Mouse (Mus musculus) MEL (cell line): ENCODE data around the gene Ropn1. TPM values are rescaled to one million over a fixed set of nuclear protein-coding genes. Genes with fewer than 3 reads are reported as not detected.

Experiments used
- DNase-seq: peaks from one replicate; pipeline ENCODE4 v3.0.0; 2011; ENCODE audit warnings: low read depth, low spot score
- H3K27ac ChIP-seq: 2 replicates; pipeline ENCODE4 v1.5.1; 2012; ENCODE audit warnings: low read depth, mild to moderate bottlenecking, control low read depth, low read length, moderate library complexity; ENCODE audit not compliant: control insufficient read depth
- H3K27me3 ChIP-seq, 2 experiments: fragments of 150-350 bp in 1 of 2; sonication (generic) in 1 of 2; 2 replicates each; pipeline ENCODE4 v1.6.1; 2012; ENCODE audit warnings: low read length in 2 of 2, mild to moderate bottlenecking in 2 of 2, improper control_type of control experiment in 1 of 2, moderate library complexity in 1 of 2; ENCODE audit not compliant: insufficient read depth in 2 of 2, control insufficient read depth in 1 of 2
- H3K36me3 ChIP-seq, 2 experiments: 2 replicates each; pipeline ENCODE4 v1.6.1; 2012 to 2014; ENCODE audit warnings: low read length in 2 of 2, improper control_type of control experiment in 1 of 2, inconsistent platforms in 1 of 2, mild to moderate bottlenecking in 1 of 2; ENCODE audit not compliant: insufficient read depth in 2 of 2, control insufficient read depth in 1 of 2
- H3K4me1 ChIP-seq, 2 experiments: fragments of 150-350 bp in 1 of 2; sonication (generic) in 1 of 2; 2 replicates each; pipeline ENCODE4 v1.6.1; 2012; ENCODE audit warnings: low read length in 2 of 2, improper control_type of control experiment in 1 of 2, mild to moderate bottlenecking in 1 of 2; ENCODE audit not compliant: insufficient read depth in 2 of 2, control insufficient read depth in 1 of 2
- H3K4me3 ChIP-seq, 2 experiments: fragments of 150-350 bp in 1 of 2; sonication (generic) in 1 of 2; 2 replicates each; pipeline ENCODE4 v1.5.1; 2012; ENCODE audit warnings: low read depth in 2 of 2, low read length in 2 of 2, mild to moderate bottlenecking in 2 of 2, moderate library complexity in 2 of 2, control low read depth in 1 of 2, improper control_type of control experiment in 1 of 2; ENCODE audit not compliant: control insufficient read depth in 1 of 2, insufficient read depth in 1 of 2
- H3K79me2 ChIP-seq: 2 replicates; pipeline ENCODE4 v1.6.1; 2012; ENCODE audit warnings: mild to moderate bottlenecking, low read length, moderate library complexity; ENCODE audit not compliant: control insufficient read depth, poor library complexity, insufficient read depth
- H3K9ac ChIP-seq: 2 replicates; pipeline ENCODE4 v1.6.1; 2012; ENCODE audit warnings: low read depth, mild to moderate bottlenecking, control low read depth, low read length, moderate library complexity; ENCODE audit not compliant: control insufficient read depth, poor library complexity, severe bottlenecking
- H3K9me3 ChIP-seq: fragments of 150-350 bp; sonication (generic); replicated peaks from 2 replicates; pipeline ENCODE4 v1.6.1; 2012; ENCODE audit warnings: mild to moderate bottlenecking, low read length, improper control_type of control experiment, moderate library complexity; ENCODE audit not compliant: insufficient read depth
- BHLHE40 ChIP-seq: IDR thresholded peaks from 2 replicates; pipeline ENCODE4 v1.6.1; 2012; ENCODE audit warnings: low read depth, mild to moderate bottlenecking, inconsistent platforms, low read length, improper control_type of control experiment, borderline replicate concordance
- CTCF ChIP-seq, 3 experiments: IDR thresholded peaks in 2 of 3; conservative IDR thresholded peaks in 1 of 3; 2 replicates each; pipeline ENCODE4 v1.5.1; 2011 to 2012; ENCODE audit warnings: low read length in 3 of 3, low read depth in 2 of 3, mild to moderate bottlenecking in 2 of 3, improper control_type of control experiment in 1 of 3, inconsistent platforms in 1 of 3, mixed read lengths in 1 of 3, moderate library complexity in 1 of 3; ENCODE audit not compliant: control insufficient read depth in 1 of 3, insufficient read depth in 1 of 3, poor library complexity in 1 of 3, severe bottlenecking in 1 of 3
- ELF1 ChIP-seq: IDR thresholded peaks from 2 replicates; pipeline ENCODE4 v1.6.1; 2014; ENCODE audit warnings: low read depth, mild to moderate bottlenecking, inconsistent platforms, low read length, improper control_type of control experiment, moderate library complexity
- ETS1 ChIP-seq: IDR thresholded peaks from 2 replicates; pipeline ENCODE4 v1.6.1; 2012; ENCODE audit warnings: low read depth, mild to moderate bottlenecking, inconsistent platforms, low read length, improper control_type of control experiment, moderate library complexity
- KAT2A ChIP-seq: conservative IDR thresholded peaks from 2 replicates; pipeline ENCODE4 v1.6.1; 2012; ENCODE audit warnings: low read depth, low read length, improper control_type of control experiment, inconsistent platforms
- MAZ ChIP-seq: IDR thresholded peaks from 2 replicates; pipeline ENCODE4 v1.6.1; 2012; ENCODE audit warnings: low read depth, mild to moderate bottlenecking, inconsistent platforms, low read length, improper control_type of control experiment
- MEF2A ChIP-seq: IDR thresholded peaks from 2 replicates; pipeline ENCODE4 v1.6.1; 2014; ENCODE audit warnings: low read depth, mild to moderate bottlenecking, inconsistent platforms, low read length, improper control_type of control experiment; ENCODE audit not compliant: poor library complexity, insufficient replicate concordance, severe bottlenecking; ENCODE audit errors: extremely low read depth
- MXI1 ChIP-seq: IDR thresholded peaks from 2 replicates; pipeline ENCODE4 v1.6.1; 2011; ENCODE audit warnings: mild to moderate bottlenecking, low read depth, low read length, improper control_type of control experiment
- MYB ChIP-seq: IDR thresholded peaks from 2 replicates; pipeline ENCODE4 v1.6.1; 2011; ENCODE audit warnings: mild to moderate bottlenecking, low read depth, low read length, improper control_type of control experiment
- MYC ChIP-seq: IDR thresholded peaks from 2 replicates; pipeline ENCODE4 v1.6.1; 2011; ENCODE audit warnings: low read depth, mild to moderate bottlenecking, low read length, improper control_type of control experiment, moderate library complexity
- NRF1 ChIP-seq: IDR thresholded peaks from 2 replicates; pipeline ENCODE4 v1.6.1; 2014; ENCODE audit warnings: low read depth, mild to moderate bottlenecking, inconsistent platforms, low read length, improper control_type of control experiment, moderate library complexity; ENCODE audit not compliant: poor library complexity, insufficient read depth, severe bottlenecking
- POLR2AphosphoS2 ChIP-seq: IDR thresholded peaks from 2 replicates; pipeline ENCODE4 v1.6.1; 2011; ENCODE audit warnings: low read length, improper control_type of control experiment
- RAD21 ChIP-seq: IDR thresholded peaks from 2 replicates; pipeline ENCODE4 v1.6.1; 2011; ENCODE audit warnings: mild to moderate bottlenecking, low read depth, low read length, improper control_type of control experiment
- SMC3 ChIP-seq: IDR thresholded peaks from 2 replicates; pipeline ENCODE4 v1.6.1; 2011; ENCODE audit warnings: low read depth, low read length, improper control_type of control experiment
- TAL1 ChIP-seq: IDR thresholded peaks from 2 replicates; pipeline ENCODE4 v1.6.1; 2012; ENCODE audit warnings: mild to moderate bottlenecking, inconsistent platforms, low read length, moderate library complexity, mixed read lengths
- TCF12 ChIP-seq: IDR thresholded peaks from 2 replicates; pipeline ENCODE4 v1.6.1; 2014; ENCODE audit warnings: low read depth, mild to moderate bottlenecking, inconsistent platforms, low read length, improper control_type of control experiment, moderate library complexity
- UBTF ChIP-seq: IDR thresholded peaks from 2 replicates; pipeline ENCODE4 v1.6.1; 2012; ENCODE audit warnings: low read depth, mild to moderate bottlenecking, inconsistent platforms, low read length, improper control_type of control experiment, moderate library complexity, borderline replicate concordance; ENCODE audit not compliant: insufficient read depth
- USF1 ChIP-seq: IDR thresholded peaks from 2 replicates; pipeline ENCODE4 v1.6.1; 2014; ENCODE audit warnings: low read depth, mild to moderate bottlenecking, inconsistent platforms, low read length, improper control_type of control experiment, moderate library complexity
- USF2 ChIP-seq, 2 experiments: IDR thresholded peaks; 2 replicates each; pipeline ENCODE4 v1.6.1; 2011 to 2012; ENCODE audit warnings: improper control_type of control experiment in 2 of 2, low read length in 2 of 2, borderline replicate concordance in 1 of 2, inconsistent platforms in 1 of 2, low read depth in 1 of 2, mild to moderate bottlenecking in 1 of 2; ENCODE audit not compliant: insufficient read depth in 1 of 2
- ZC3H11A ChIP-seq: IDR thresholded peaks from 2 replicates; pipeline ENCODE4 v1.6.1; 2012; ENCODE audit warnings: low read depth, mild to moderate bottlenecking, inconsistent platforms, low read length, improper control_type of control experiment
- ZKSCAN1 ChIP-seq: IDR thresholded peaks from 2 replicates; pipeline ENCODE4 v1.6.1; 2012; ENCODE audit warnings: low read depth, mild to moderate bottlenecking, inconsistent platforms, low read length, improper control_type of control experiment, moderate library complexity
- polyA plus RNA-seq, 2 experiments: library from polyadenylated mRNA; stranded (reverse) in 1 of 2; unstranded in 1 of 2; fragments of >175 nt in 1 of 2; fragments of >200 nt in 1 of 2; gene quantifications; 2 replicates each; pipeline versions ENCODE4 v1.2.1 to v1.2.4; 2012; ENCODE audit warnings: low replicate concordance in 2 of 2, low read depth in 1 of 2; ENCODE audit not compliant: insufficient read length in 2 of 2, insufficient read depth in 1 of 2, missing spikeins in 1 of 2
- total RNA-seq: library from RNA; depleted of rRNA; stranded (reverse); fragments of 300-350 nt; gene quantifications from 2 replicates; pipeline ENCODE4 v1.2.3, GENCODE M21; 2012

Ropn1 gene
- total and polyA plus RNA-seq, 3 experiments: not detected

- Histone ChIP-seq H3K27ac (no peak overlapping the region), H3K79me2 (no peaks in the 10 kb centered on the region), H3K9ac (no peak overlapping the region), H3K36me3 (peaks cover 0 to 3% of the 10 kb centered on the region in 2 experiments; a peak in 1 of 4 replicates), H3K4me1 (0 out of 4 replicates have a peak, but pooled peaks cover 0 to 3% of the 10 kb centered on the region in 2 experiments), H3K27me3 (0 out of 4 replicates have a peak, but pooled peaks cover 0 to 2% of the 10 kb centered on the region in 2 experiments), H3K9me3 (no peaks in the 10 kb centered on the region), H3K4me3 (peak overlapping the region; percentile 21 to 46)
- peak; percentile 77 for DNase-seq
- 0 out of 2 replicates have a peak, but pooled peaks have one; percentile 35 for TF ChIP-seq USF1
- peak; percentile 24; the same call in 1 of the 2 replicates for TF ChIP-seq MXI1
- TF ChIP-seq TAL1: no peak
- no peak for TF ChIP-seq MYB
- TF ChIP-seq MAZ: peak; percentile 70; the same call in 1 of the 2 replicates
- no peak for TF ChIP-seq TCF12
- peak; percentile 75 for TF ChIP-seq ZC3H11A
- TF ChIP-seq BHLHE40: no peak
- no peak for TF ChIP-seq ZKSCAN1
- peak; percentile 85 to 97 (median 94) for TF ChIP-seq CTCF (IDR thresholded peaks at IDR 0.05 in 2 of 3, conservative IDR thresholded peaks at IDR 0.05 in 1 of 3; ENCODE audit: control insufficient read depth in 1 of 3, insufficient read depth in 1 of 3, low read depth in 2 of 3, low read length in 3 of 3, poor library complexity in 1 of 3, severe bottlenecking in 1 of 3)
- TF ChIP-seq RAD21: peak; percentile 91
- TF ChIP-seq ELF1: no peak
- TF ChIP-seq SMC3: peak; percentile 81
Observed at GRCm38 (mm10) chr16:34667031-34667726, 17.5 kb downstream of the Ropn1 start.

GRCm38 (mm10) chr16:34668341-34668740 lies 18.6 kb downstream of the Ropn1 start:
- TF ChIP-seq CTCF (IDR thresholded peaks at IDR 0.05 in 2 of 3, conservative IDR thresholded peaks at IDR 0.05 in 1 of 3; ENCODE audit: control insufficient read depth in 1 of 3, insufficient read depth in 1 of 3, low read depth in 2 of 3, low read length in 3 of 3, poor library complexity in 1 of 3, severe bottlenecking in 1 of 3): no peak
- no peak for TF ChIP-seq ZKSCAN1
- no peak for TF ChIP-seq NRF1
- no peak for TF ChIP-seq SMC3
- TF ChIP-seq MEF2A: no peak
- no peak for TF ChIP-seq MAZ
- no peak for TF ChIP-seq USF2 (IDR thresholded peaks at IDR 0.05; ENCODE audit: borderline replicate concordance in 1 of 2, insufficient read depth in 1 of 2, low read depth in 1 of 2, low read length in 2 of 2)
- TF ChIP-seq KAT2A: no peak
- no peak for TF ChIP-seq UBTF
- no peak for TF ChIP-seq ETS1
- TF ChIP-seq POLR2AphosphoS2: no peak
- no peak for TF ChIP-seq MYC
- no peak for TF ChIP-seq ZC3H11A
- TF ChIP-seq, all 39 proteins: peak for 0
- no peak overlapping the region for H3K27ac ChIP-seq
- 0 out of 4 replicates have a peak, but pooled peaks cover 0 to 3% of the 10 kb centered on the region in 2 experiments for H3K4me1 ChIP-seq

More at GRCm38 (mm10) chr16:34668341-34668740, 18.6 kb downstream of the Ropn1 start:
- Histone ChIP-seq H3K4me3 (no peak overlapping the region), H3K79me2 (no peaks in the 10 kb centered on the region), H3K9me3 (no peaks in the 10 kb centered on the region), H3K36me3 (peaks cover 0 to 3% of the 10 kb centered on the region in 2 experiments; a peak in 1 of 4 replicates), H3K9ac (no peak overlapping the region), H3K27me3 (0 out of 4 replicates have a peak, but pooled peaks cover 0 to 2% of the 10 kb centered on the region in 2 experiments)
- DNase-seq: no peak
